Mouse (Mus musculus) gastrocnemius, adult 18-20 months (tissue): ENCODE results near the gene Rbms3. TPM values are rescaled to one million over a fixed set of nuclear protein-coding genes. Genes with fewer than 3 reads are reported as not detected.
A peak's percentile ranks its signal among the peaks of the same experiment; 100 is the strongest.

Experiments
- DNase-seq: peaks from one replicate; pipeline ENCODE4 v3.0.0; 2021; ENCODE audit warnings: low spot score
- total RNA-seq, 2 experiments: library from RNA; stranded (reverse); gene quantifications; 2 replicates each; pipeline ENCODE4 v1.2.3; 2021

The Rbms3 gene
- total RNA-seq, 2 experiments from 2014 or later, result 4.5 to 4.6 TPM

GRCm38 (mm10) chr9:116911781-116912492 lies 717.8 kb downstream of the Rbms3 start:
- DNase-seq, result peak; percentile 11

GRCm38 (mm10) chr9:116909511-116909910 lies 720.2 kb downstream of the Rbms3 start:
- DNase-seq, result peak; percentile 24

- DNase-seq, result no peak
These were observed 722.8 kb downstream of the Rbms3 start for GRCm38 (mm10) chr9:116906955-116907354.

- no peak for DNase-seq
These were observed 724.1 kb downstream of the Rbms3 start for GRCm38 (mm10) chr9:116905646-116906045.

- DNase-seq, result no peak
These were observed 726.3 kb downstream of the Rbms3 start for GRCm38 (mm10) chr9:116903304-116903993.

- DNase-seq, result no peak
These were observed 730.3 kb downstream of the Rbms3 start for GRCm38 (mm10) chr9:116899403-116899802.

- DNase-seq, result no peak
These were observed 742.6 kb downstream of the Rbms3 start for GRCm38 (mm10) chr9:116886973-116887680.

- DNase-seq, result no peak
These were observed 744.1 kb downstream of the Rbms3 start for GRCm38 (mm10) chr9:116885617-116886016.

GRCm38 (mm10) chr9:116880503-116880902 lies 749.2 kb downstream of the Rbms3 start:
- no peak for DNase-seq

- DNase-seq, result no peak
These were observed 749.9 kb downstream of the Rbms3 start for GRCm38 (mm10) chr9:116879600-116880457.

GRCm38 (mm10) chr9:116876786-116877185 lies 752.9 kb downstream of the Rbms3 start:
- DNase-seq, result no peak

GRCm38 (mm10) chr9:116873976-116874320 lies 755.8 kb downstream of the Rbms3 start:
- DNase-seq, result no peak

GRCm38 (mm10) chr9:116873033-116873975 lies 756.4 kb downstream of the Rbms3 start:
- DNase-seq, result peak; percentile 29

- no peak for DNase-seq
These were observed 757.4 kb downstream of the Rbms3 start for GRCm38 (mm10) chr9:116872346-116872745.

- no peak for DNase-seq
These were observed 758.1 kb downstream of the Rbms3 start for GRCm38 (mm10) chr9:116871576-116871975.

- DNase-seq, result no peak
These were observed 763.7 kb downstream of the Rbms3 start for GRCm38 (mm10) chr9:116866060-116866459.

- DNase-seq, result no peak
These were observed 766.1 kb downstream of the Rbms3 start for GRCm38 (mm10) chr9:116863626-116864025.

GRCm38 (mm10) chr9:116862341-116862740 lies 767.4 kb downstream of the Rbms3 start:
- no peak for DNase-seq

GRCm38 (mm10) chr9:116857861-116858595 lies 771.7 kb downstream of the Rbms3 start:
- DNase-seq, result no peak

- DNase-seq, result no peak
These were observed 772.6 kb downstream of the Rbms3 start for GRCm38 (mm10) chr9:116857151-116857550.
